Mouse (Mus musculus): ENCODE data around the gene Arid1b. TPM values are rescaled to one million over a fixed set of nuclear protein-coding genes. Genes with fewer than 3 reads are reported as not detected.

Arid1b gene
- total RNA-seq, 2 experiments from 2014 or later, result 20.6 to 42.0 TPM

GRCm38 (mm10) chr17:5295948-5296262, 301.8 kb downstream of the Arid1b start:
- no peak; the same call in 1 of the 2 replicates for ATAC-seq (replicated peaks; ENCODE audit: poor library complexity)

- ATAC-seq (replicated peaks; ENCODE audit: poor library complexity), result no peak
These were observed 303.4 kb downstream of the Arid1b start for GRCm38 (mm10) chr17:5297491-5297890.

- no peak for ATAC-seq (replicated peaks; ENCODE audit: poor library complexity)
These were observed 303.9 kb downstream of the Arid1b start for GRCm38 (mm10) chr17:5297984-5298383.

- no peak for ATAC-seq (replicated peaks; ENCODE audit: poor library complexity)
These were observed 304.9 kb downstream of the Arid1b start for GRCm38 (mm10) chr17:5298891-5299559.

GRCm38 (mm10) chr17:5302971-5303746, 309.0 kb downstream of the Arid1b start:
- peak; percentile 84 for ATAC-seq (replicated peaks; ENCODE audit: poor library complexity)

- ATAC-seq (replicated peaks; ENCODE audit: poor library complexity), result no peak
These were observed 311.8 kb downstream of the Arid1b start for GRCm38 (mm10) chr17:5305783-5306477.

- peak; percentile 75 for ATAC-seq (replicated peaks; ENCODE audit: poor library complexity)
These were observed 315.8 kb downstream of the Arid1b start for GRCm38 (mm10) chr17:5309930-5310329.

GRCm38 (mm10) chr17:5310425-5310888, 316.3 kb downstream of the Arid1b start:
- ATAC-seq (replicated peaks; ENCODE audit: poor library complexity), result no peak

GRCm38 (mm10) chr17:5311062-5311461, 316.9 kb downstream of the Arid1b start:
- ATAC-seq (replicated peaks; ENCODE audit: poor library complexity), result peak; percentile 79

- no peak for ATAC-seq (replicated peaks; ENCODE audit: poor library complexity)
These were observed 318.2 kb downstream of the Arid1b start for GRCm38 (mm10) chr17:5312307-5312706.

- no peak for ATAC-seq (replicated peaks; ENCODE audit: poor library complexity)
These were observed 320.6 kb downstream of the Arid1b start for GRCm38 (mm10) chr17:5314735-5315134.

GRCm38 (mm10) chr17:5316489-5316888, 322.4 kb downstream of the Arid1b start:
- ATAC-seq (replicated peaks; ENCODE audit: poor library complexity), result peak; percentile 89

- ATAC-seq (replicated peaks; ENCODE audit: poor library complexity), result peak; percentile 69
These were observed 327.6 kb downstream of the Arid1b start for GRCm38 (mm10) chr17:5321589-5322225.

- ATAC-seq (replicated peaks; ENCODE audit: poor library complexity), result no peak
These were observed 328.5 kb downstream of the Arid1b start for GRCm38 (mm10) chr17:5322594-5322993.

GRCm38 (mm10) chr17:5323746-5324145, 329.6 kb downstream of the Arid1b start:
- no peak for ATAC-seq (replicated peaks; ENCODE audit: poor library complexity)

GRCm38 (mm10) chr17:5324236-5324876, 330.2 kb downstream of the Arid1b start:
- no peak for ATAC-seq (replicated peaks; ENCODE audit: poor library complexity)

GRCm38 (mm10) chr17:5326689-5327088, 332.6 kb downstream of the Arid1b start:
- ATAC-seq (replicated peaks; ENCODE audit: poor library complexity), result no peak

- peak; percentile 69 for ATAC-seq (replicated peaks; ENCODE audit: poor library complexity)
These were observed 333.5 kb downstream of the Arid1b start for GRCm38 (mm10) chr17:5327480-5328180.

- ATAC-seq (replicated peaks; ENCODE audit: poor library complexity), result no peak
These were observed 335.3 kb downstream of the Arid1b start for GRCm38 (mm10) chr17:5329478-5329877.

- ATAC-seq (replicated peaks; ENCODE audit: poor library complexity), result no peak
These were observed 335.9 kb downstream of the Arid1b start for GRCm38 (mm10) chr17:5330063-5330462.

All from megakaryocyte progenitor cell, adult 5-6 weeks (primary cell).